Mouse (Mus musculus) kidney, adult 2 months (tissue): Measurements from ENCODE around the gene Atp5h.

Experiments
- CTCF ChIP-seq: fragments of 200-500 bp; conservative IDR thresholded peaks from 2 replicates; pipeline ENCODE4 v1.5.1; 2011; ENCODE audit warnings: low read depth, mild to moderate bottlenecking, control low read depth, low read length, moderate library complexity, mixed read lengths; ENCODE audit not compliant: insufficient read depth, insufficient read length
- POLR2A ChIP-seq: fragments of 200-500 bp; IDR thresholded peaks from one replicate; pipeline ENCODE4 v1.6.1; 2011; ENCODE audit warnings: low read depth, low read length, control low read depth

GRCm38 (mm10) chr11:115400630-115401391, 19.0 kb downstream of the Atp5h start:
- no peak for TF ChIP-seq POLR2A
- TF ChIP-seq CTCF: no peak
